ENCODE assay signal across 34 mouse cellular contexts in genomic region chr2:130015196-130015595, GRCm38 (mm10). TPM values are rescaled to one million over a fixed set of nuclear protein-coding genes. Genes with fewer than 3 reads are reported as not detected.
DNase-seq lines count a peak whose midpoint lies in the region; ATAC-seq and TF ChIP-seq lines count a peak whose summit lies in the region.
"Had no signal": no experiment of that assay in that cellular context is flagged by ENCODE, and none has a peak within 500 bp of the region (broad histone marks: within the 10 kb centered on the region; RNA-seq: fewer than 3 reads in every experiment).

No protein-coding gene starts in this region.

- WGBS in limb, embryonic 14.5 days = 76% methylated on average over 2 of the region's 2 CpGs
- WGBS in limb, embryonic 10.5 days = 98% methylated on average over 2 of the region's 2 CpGs
- 90% methylated on average over 2 of the region's 2 CpGs for WGBS in forebrain, embryonic 14.5 days

- DNase-seq in limb, embryonic 14.5 days (ENCODE audit: low spot score) = no peak
- no peak for DNase-seq in limb, embryonic 10.5 days (ENCODE audit: low spot score)
- peak; percentile 85 for DNase-seq in adrenal gland, adult 2 months
- DNase-seq in adrenal gland, postnatal 10 days = peak; percentile 77
- DNase-seq in ovary, postnatal 36 days (ENCODE audit: low spot score) = peak; percentile 53
- no peak for DNase-seq in forebrain, embryonic 14.5 days (ENCODE audit: low spot score)
- DNase-seq: B cell, adult 2 months; cerebellum, adult 11-12 months; cerebellum, adult 9-11 months; gastrocnemius, postnatal 14 days; heart, postnatal 36 days; kidney, adult 2 months; kidney, postnatal 36 days; lung, adult 2 months; lung, postnatal 10 days; right cerebral cortex, postnatal 25 days; spleen, adult 18-20 months; thymus, adult 2 months; thymus, postnatal 4 days had no signal

- no peak for ATAC-seq in limb, embryonic 14.5 days (ENCODE audit: low FRiP score, low read depth)
- ATAC-seq in forebrain, embryonic 14.5 days = no peak
- ATAC-seq: forebrain, embryonic 13.5 days; hindbrain, postnatal 0 days; intestine, embryonic 15.5 days; midbrain, embryonic 16.5 days had no signal

- no peak for TF ChIP-seq POLR2A in limb, embryonic 14.5 days (IDR thresholded peaks at IDR 0.05; ENCODE audit: borderline replicate concordance, extremely low read depth, insufficient read depth, insufficient read length)

- no peak overlapping the region for H3K4me3 ChIP-seq in limb, embryonic 14.5 days (replicated peaks; ENCODE audit: low read length)
- H3K4me3 ChIP-seq in limb, embryonic 10.5 days = no peak overlapping the region
- H3K4me3 ChIP-seq in forebrain, embryonic 14.5 days (ENCODE audit: low read depth, low read length) = no peak overlapping the region
- H3K4me3 ChIP-seq: forebrain, embryonic 13.5 days; heart, embryonic 10.5 days; heart, embryonic 15.5 days; hindbrain, embryonic 12.5 days; intestine, embryonic 15.5 days; layer of hippocampus, adult 2 months; left cerebral cortex, adult 2 months; limb, embryonic 13.5 days; midbrain, embryonic 10.5 days; neural tube, embryonic 12.5 days had no signal

- H3K36me3 ChIP-seq in limb, embryonic 14.5 days (ENCODE audit: control insufficient read depth, insufficient read depth, low read length) = no peaks in the 10 kb centered on the region
- H3K36me3 ChIP-seq in limb, embryonic 10.5 days = no peaks in the 10 kb centered on the region
- no peaks in the 10 kb centered on the region for H3K36me3 ChIP-seq in forebrain, embryonic 14.5 days (ENCODE audit: control insufficient read depth, insufficient read depth, low read length)
- H3K36me3 ChIP-seq: heart, embryonic 10.5 days; heart, embryonic 15.5 days; hindbrain, embryonic 12.5 days; intestine, embryonic 15.5 days; limb, embryonic 13.5 days; midbrain, embryonic 10.5 days; neural tube, embryonic 12.5 days had no signal

- H3K27ac ChIP-seq in limb, embryonic 14.5 days (replicated peaks; ENCODE audit: low read depth, low read length) = 0 out of 2 replicates have a peak overlapping the region, but pooled peaks have one; percentile 33
- H3K27ac ChIP-seq in limb, embryonic 10.5 days = no peak overlapping the region
- H3K27ac ChIP-seq in forebrain, embryonic 14.5 days (ENCODE audit: low read depth, low read length) = no peak overlapping the region
- H3K27ac ChIP-seq: forebrain, embryonic 13.5 days; heart, embryonic 10.5 days; heart, embryonic 15.5 days; hindbrain, embryonic 12.5 days; hindbrain, postnatal 0 days; intestine, embryonic 15.5 days; layer of hippocampus, adult 2 months; left cerebral cortex, adult 2 months; limb, embryonic 13.5 days; liver, embryonic 14.5 days; macrophage; midbrain, embryonic 10.5 days; neural tube, embryonic 12.5 days had no signal

- H3K27me3 ChIP-seq in limb, embryonic 14.5 days (ENCODE audit: control insufficient read depth, insufficient read depth, low read length) = no peaks in the 10 kb centered on the region
- no peaks in the 10 kb centered on the region for H3K27me3 ChIP-seq in limb, embryonic 10.5 days (ENCODE audit: low read depth, poor library complexity, severe bottlenecking)
- no peaks in the 10 kb centered on the region for H3K27me3 ChIP-seq in forebrain, embryonic 14.5 days (replicated peaks; ENCODE audit: control insufficient read depth, insufficient read depth, low read length)
- H3K27me3 ChIP-seq: forebrain, embryonic 13.5 days; heart, embryonic 15.5 days; hindbrain, embryonic 12.5 days; intestine, embryonic 15.5 days; limb, embryonic 13.5 days; neural tube, embryonic 12.5 days had no signal

- no peak overlapping the region for H3K4me2 ChIP-seq in limb, embryonic 14.5 days (replicated peaks; ENCODE audit: low read depth, low read length, severe bottlenecking)
- H3K4me2 ChIP-seq in forebrain, embryonic 14.5 days (ENCODE audit: low read length) = no peak overlapping the region
- H3K4me2 ChIP-seq: forebrain, embryonic 13.5 days; heart, embryonic 15.5 days; hindbrain, embryonic 12.5 days; intestine, embryonic 15.5 days; limb, embryonic 13.5 days; neural tube, embryonic 12.5 days had no signal

- H3K9ac ChIP-seq in limb, embryonic 14.5 days (ENCODE audit: low read depth, low read length, severe bottlenecking) = no peak overlapping the region
- H3K9ac ChIP-seq in forebrain, embryonic 14.5 days (ENCODE audit: low read length) = no peak overlapping the region
- H3K9ac ChIP-seq: forebrain, embryonic 13.5 days; heart, embryonic 15.5 days; hindbrain, embryonic 12.5 days; intestine, embryonic 15.5 days; limb, embryonic 13.5 days; liver, embryonic 14.5 days; neural tube, embryonic 12.5 days had no signal

- no peaks in the 10 kb centered on the region for H3K9me3 ChIP-seq in limb, embryonic 14.5 days (ENCODE audit: control insufficient read depth, low read length)
- no peaks in the 10 kb centered on the region for H3K9me3 ChIP-seq in limb, embryonic 10.5 days (replicated peaks)
- H3K9me3 ChIP-seq in forebrain, embryonic 14.5 days (replicated peaks; ENCODE audit: control insufficient read depth, low read length) = no peaks in the 10 kb centered on the region
- H3K9me3 ChIP-seq: forebrain, embryonic 13.5 days; heart, embryonic 10.5 days; heart, embryonic 15.5 days; hindbrain, embryonic 12.5 days; intestine, embryonic 15.5 days; limb, embryonic 13.5 days; midbrain, embryonic 10.5 days; neural tube, embryonic 12.5 days had no signal

- H3K4me1 ChIP-seq in limb, embryonic 14.5 days (ENCODE audit: control insufficient read depth, insufficient read depth, low read length) = no peaks in the 10 kb centered on the region
- no peaks in the 10 kb centered on the region for H3K4me1 ChIP-seq in limb, embryonic 10.5 days
- no peaks in the 10 kb centered on the region for H3K4me1 ChIP-seq in forebrain, embryonic 14.5 days (ENCODE audit: control insufficient read depth, insufficient read depth, low read length)
- H3K4me1 ChIP-seq: heart, embryonic 10.5 days; heart, embryonic 15.5 days; hindbrain, embryonic 12.5 days; intestine, embryonic 15.5 days; limb, embryonic 13.5 days; neural tube, embryonic 12.5 days had no signal

RNA-seq across cellular contexts. Expression of gene Tgm3, which starts 3.0 kb away (rescaled TPM):
- polyA plus RNA-seq in limb, embryonic 14.5 days (2012; rRNA removed) = 3.5 and 5.0 TPM in 2 replicates
- polyA plus RNA-seq in limb, embryonic 14.5 days (2014; fragmentation: Nextera tagmentation; extraction: Ambion mirVana) = 2.5 and 3.3 TPM in 2 replicates
- polyA plus RNA-seq in limb, embryonic 10.5 days (2016; fragmentation: Nextera tagmentation; extraction: Ambion mirVana) = 0.10 TPM in 1 of 2 replicates, not detected in the other
- 1 to 10 TPM in 1 of 2 experiments, under 1 TPM in 1; 0.48 to 3.3 TPM for total RNA-seq in adrenal gland, adult 2 months (2021)
- polyA plus RNA-seq in adrenal gland, adult 2 months (2012; rRNA removed) = 0.65 and 1.2 TPM in 2 replicates
- under 1 TPM in 1 of 2 experiments, not detected in 1; 0.15 TPM for total RNA-seq in adrenal gland, postnatal 10 days (2021)
- polyA plus RNA-seq in forebrain, embryonic 14.5 days (2014; fragmentation: Nextera tagmentation; extraction: Ambion mirVana) = not detected in 2 replicates
- total RNA-seq: hindbrain, postnatal 0 days had no signal
- polyA plus RNA-seq: forebrain, embryonic 13.5 days; heart, embryonic 10.5 days; heart, embryonic 15.5 days; hindbrain, embryonic 12.5 days; intestine, embryonic 15.5 days; kidney, embryonic 16.5 days; macrophage; midbrain, embryonic 10.5 days; midbrain, embryonic 16.5 days; neural tube, embryonic 12.5 days had no signal

Comparison
In these comparisons a context has a peak if more than half of its experiments do, and no peak if none do; other contexts are left out.
1. DNase-seq: peak in adrenal gland, adult 2 months (single experiment), adrenal gland, postnatal 10 days (single experiment) and ovary, postnatal 36 days (single experiment); none in limb, embryonic 14.5 days (single experiment), limb, embryonic 10.5 days (single experiment) and forebrain, embryonic 14.5 days (single experiment).